Mouse (Mus musculus) erythroblast, embryonic 14.5 days (primary cell): ENCODE data around the gene Cbln4.

ENCODE experiments used
- GATA1 ChIP-seq: IDR thresholded peaks from 2 replicates; pipeline ENCODE4 v1.6.1; 2012; ENCODE audit warnings: low read length, inconsistent platforms, mixed read lengths
- TAL1 ChIP-seq: IDR thresholded peaks from 3 replicates; pipeline ENCODE4 v1.6.1; 2012; ENCODE audit warnings: low read length, inconsistent platforms, mixed read lengths

- TF ChIP-seq GATA1, result no peak
- TF ChIP-seq TAL1, result no peak
Measured at GRCm38 (mm10) chr2:172046002-172046401, 2.7 kb upstream of the Cbln4 start.
